Mouse (Mus musculus): ENCODE measurements at regions not wholly inside any gene's neighbourhood (a gene's known extent, or its start where the extent isn't known, plus 50 kb on each side); places are given as distances from the start of the nearest gene placed in this dataset.

- DNase-seq (ENCODE audit: low spot score), result no peak
- Histone ChIP-seq H3K4me2 (replicated peaks; ENCODE audit: low read depth, low read length, severe bottlenecking) (no peak overlapping the region), H3K9me3 (ENCODE audit: control insufficient read depth, low read length) (no peaks in the 10 kb centered on the region), H3K27me3 (ENCODE audit: control insufficient read depth, insufficient read depth, low read length) (no peaks in the 10 kb centered on the region), H3K4me1 (ENCODE audit: control insufficient read depth, insufficient read depth, low read length) (no peaks in the 10 kb centered on the region), H3K9ac (ENCODE audit: low read depth, low read length, severe bottlenecking) (no peak overlapping the region), H3K36me3 (ENCODE audit: control insufficient read depth, insufficient read depth, low read length) (no peaks in the 10 kb centered on the region), H3K4me3 (replicated peaks; ENCODE audit: low read length) (no peak overlapping the region), H3K27ac (replicated peaks; ENCODE audit: low read depth, low read length) (no peak overlapping the region)
- WGBS, result 79% methylated on average over 10 of the region's 10 CpGs
- TF ChIP-seq POLR2A (IDR thresholded peaks at IDR 0.05; ENCODE audit: borderline replicate concordance, extremely low read depth, insufficient read depth, insufficient read length), result no peak
- no peak for ATAC-seq (ENCODE audit: low FRiP score, low read depth)
These were observed 155.6 kb upstream of the Ipo5 start for GRCm38 (mm10) chr14:120755389-120755788.

GRCm38 (mm10) chr14:120758200-120758830, 152.7 kb upstream of the Ipo5 start:
- WGBS, result 85% methylated on average over 14 of the region's 14 CpGs
- ATAC-seq (ENCODE audit: low FRiP score, low read depth), result no peak
- Histone ChIP-seq H3K4me2 (replicated peaks; ENCODE audit: low read depth, low read length, severe bottlenecking) (no peak overlapping the region), H3K9me3 (ENCODE audit: control insufficient read depth, low read length) (no peaks in the 10 kb centered on the region), H3K9ac (ENCODE audit: low read depth, low read length, severe bottlenecking) (no peak overlapping the region), H3K4me3 (replicated peaks; ENCODE audit: low read length) (no peak overlapping the region), H3K27me3 (ENCODE audit: control insufficient read depth, insufficient read depth, low read length) (no peaks in the 10 kb centered on the region), H3K27ac (replicated peaks; ENCODE audit: low read depth, low read length) (no peak overlapping the region), H3K36me3 (ENCODE audit: control insufficient read depth, insufficient read depth, low read length) (no peaks in the 10 kb centered on the region), H3K4me1 (ENCODE audit: control insufficient read depth, insufficient read depth, low read length) (no peaks in the 10 kb centered on the region)
- no peak for TF ChIP-seq POLR2A (IDR thresholded peaks at IDR 0.05; ENCODE audit: borderline replicate concordance, extremely low read depth, insufficient read depth, insufficient read length)
- no peak for DNase-seq (ENCODE audit: low spot score)

DNA sequence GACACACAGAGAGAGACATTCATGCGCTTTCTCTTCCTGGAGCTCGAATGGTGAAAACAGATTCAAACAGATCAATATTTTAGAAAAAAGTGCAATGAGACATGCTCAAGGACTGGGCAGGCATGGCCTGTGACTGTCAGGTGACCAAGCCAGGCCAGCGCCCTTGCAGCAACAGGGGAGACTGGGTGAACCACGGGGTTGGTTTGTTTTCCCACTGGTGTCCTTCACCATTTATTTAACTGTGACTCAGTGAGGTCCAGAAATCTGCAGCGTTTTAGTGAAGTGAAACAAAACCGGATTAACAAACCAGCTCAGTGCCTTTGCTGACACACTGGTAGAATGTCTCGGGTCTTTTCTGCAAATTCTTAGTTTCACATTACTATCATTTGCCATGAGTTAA, 148.9 kb upstream of the Ipo5 start:
- 75% methylated on average over 7 of the region's 7 CpGs for WGBS
- DNase-seq (ENCODE audit: low spot score), result no peak
- Histone ChIP-seq H3K27ac (replicated peaks; ENCODE audit: low read depth, low read length) (no peak overlapping the region), H3K27me3 (ENCODE audit: control insufficient read depth, insufficient read depth, low read length) (no peaks in the 10 kb centered on the region), H3K9me3 (ENCODE audit: control insufficient read depth, low read length) (no peaks in the 10 kb centered on the region), H3K4me2 (replicated peaks; ENCODE audit: low read depth, low read length, severe bottlenecking) (no peak overlapping the region), H3K36me3 (ENCODE audit: control insufficient read depth, insufficient read depth, low read length) (no peaks in the 10 kb centered on the region), H3K4me1 (ENCODE audit: control insufficient read depth, insufficient read depth, low read length) (no peaks in the 10 kb centered on the region), H3K4me3 (replicated peaks; ENCODE audit: low read length) (no peak overlapping the region), H3K9ac (ENCODE audit: low read depth, low read length, severe bottlenecking) (no peak overlapping the region)
- no peak for ATAC-seq (ENCODE audit: low FRiP score, low read depth)
- no peak for TF ChIP-seq POLR2A (IDR thresholded peaks at IDR 0.05; ENCODE audit: borderline replicate concordance, extremely low read depth, insufficient read depth, insufficient read length)

DNA sequence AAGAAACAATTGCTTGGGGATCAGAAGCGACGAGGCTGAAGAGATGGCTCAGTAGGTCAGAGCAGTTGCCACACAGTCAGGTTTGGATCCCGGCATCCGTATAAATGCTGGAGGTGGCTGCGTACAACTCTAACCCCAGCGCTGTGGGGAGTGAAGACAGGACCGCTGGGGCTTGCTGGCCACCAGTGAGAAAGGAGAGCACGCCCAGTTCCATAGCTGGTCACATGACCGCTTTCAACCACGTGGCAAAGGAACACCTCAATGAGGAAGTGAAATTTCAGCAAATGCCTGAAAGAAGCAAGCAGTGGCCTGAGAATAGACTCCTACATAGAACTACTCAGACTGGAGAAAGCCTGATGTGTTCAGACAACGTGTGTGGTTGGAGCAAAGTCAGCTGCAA, 148.3 kb upstream of the Ipo5 start:
- 77% methylated on average over 11 of the region's 11 CpGs for WGBS
- TF ChIP-seq POLR2A (IDR thresholded peaks at IDR 0.05; ENCODE audit: borderline replicate concordance, extremely low read depth, insufficient read depth, insufficient read length), result no peak
- H3K9me3 ChIP-seq (ENCODE audit: control insufficient read depth, low read length), result no peaks in the 10 kb centered on the region

DNA sequence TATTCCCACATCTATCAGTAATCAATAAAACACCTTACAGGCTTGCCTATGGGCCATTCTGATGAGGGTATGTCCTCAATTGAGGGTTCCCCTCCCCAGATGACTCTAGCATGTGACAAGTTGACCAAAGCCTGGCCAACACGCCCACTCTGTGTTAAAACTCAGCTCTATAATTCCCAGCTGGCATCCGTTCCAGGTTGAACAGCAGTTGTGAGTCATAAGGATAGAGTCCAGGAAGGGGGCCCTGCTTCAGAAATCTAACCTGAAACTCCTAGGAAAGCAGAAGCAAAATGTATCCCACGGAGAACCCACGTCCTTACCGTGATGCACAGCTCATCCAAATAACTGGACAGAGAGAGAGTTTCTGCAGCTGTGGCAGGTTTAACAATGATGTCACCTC, 147.2 kb upstream of the Ipo5 start:
- ATAC-seq (ENCODE audit: low FRiP score, low read depth) (no peak), DNase-seq (ENCODE audit: low spot score) (no peak)
- Histone ChIP-seq H3K36me3 (ENCODE audit: control insufficient read depth, insufficient read depth, low read length) (no peaks in the 10 kb centered on the region), H3K4me2 (replicated peaks; ENCODE audit: low read depth, low read length, severe bottlenecking) (no peak overlapping the region), H3K4me3 (replicated peaks; ENCODE audit: low read length) (no peak overlapping the region), H3K4me1 (ENCODE audit: control insufficient read depth, insufficient read depth, low read length) (no peaks in the 10 kb centered on the region), H3K9me3 (ENCODE audit: control insufficient read depth, low read length) (no peaks in the 10 kb centered on the region), H3K27me3 (ENCODE audit: control insufficient read depth, insufficient read depth, low read length) (no peaks in the 10 kb centered on the region), H3K9ac (ENCODE audit: low read depth, low read length, severe bottlenecking) (no peak overlapping the region), H3K27ac (replicated peaks; ENCODE audit: low read depth, low read length) (no peak overlapping the region)
- TF ChIP-seq POLR2A (IDR thresholded peaks at IDR 0.05; ENCODE audit: borderline replicate concordance, extremely low read depth, insufficient read depth, insufficient read length), result no peak
- WGBS, result 60% methylated on average over 5 of the region's 5 CpGs

More for the DNA sequence above, 148.3 kb upstream of the Ipo5 start:
- H3K4me1 ChIP-seq (ENCODE audit: control insufficient read depth, insufficient read depth, low read length), result no peaks in the 10 kb centered on the region
- H3K4me3 ChIP-seq (replicated peaks; ENCODE audit: low read length), result no peak overlapping the region
- H3K36me3 ChIP-seq (ENCODE audit: control insufficient read depth, insufficient read depth, low read length), result no peaks in the 10 kb centered on the region
- H3K4me2 ChIP-seq (replicated peaks; ENCODE audit: low read depth, low read length, severe bottlenecking), result no peak overlapping the region
- H3K9ac ChIP-seq (ENCODE audit: low read depth, low read length, severe bottlenecking), result no peak overlapping the region
- ATAC-seq (ENCODE audit: low FRiP score, low read depth) (no peak), DNase-seq (ENCODE audit: low spot score) (no peak)
- H3K27ac ChIP-seq (replicated peaks; ENCODE audit: low read depth, low read length), result no peak overlapping the region
- H3K27me3 ChIP-seq (ENCODE audit: control insufficient read depth, insufficient read depth, low read length), result no peaks in the 10 kb centered on the region

DNA sequence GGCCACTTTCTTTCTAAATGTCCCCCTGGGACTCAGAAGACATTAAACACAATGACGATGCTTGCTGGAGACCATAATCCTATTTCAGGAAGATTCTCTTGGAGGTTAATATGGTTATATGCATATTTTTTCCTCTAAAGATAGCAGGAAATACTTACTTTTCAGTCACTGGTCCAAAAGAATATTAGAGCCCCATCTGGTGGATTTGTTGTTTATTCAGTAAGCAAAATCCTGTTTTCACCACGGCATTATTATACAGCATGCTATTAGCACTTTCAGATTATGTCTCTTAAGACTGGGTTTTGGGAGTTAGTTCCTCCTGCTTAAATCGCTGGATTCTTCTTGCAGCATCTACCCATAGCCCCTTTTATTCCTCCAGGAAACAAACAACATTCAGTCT, 146.6 kb upstream of the Ipo5 start:
- Histone ChIP-seq H3K27me3 (ENCODE audit: control insufficient read depth, insufficient read depth, low read length) (no peaks in the 10 kb centered on the region), H3K9ac (ENCODE audit: low read depth, low read length, severe bottlenecking) (no peak overlapping the region), H3K4me3 (replicated peaks; ENCODE audit: low read length) (no peak overlapping the region), H3K4me1 (ENCODE audit: control insufficient read depth, insufficient read depth, low read length) (no peaks in the 10 kb centered on the region), H3K36me3 (ENCODE audit: control insufficient read depth, insufficient read depth, low read length) (no peaks in the 10 kb centered on the region), H3K9me3 (ENCODE audit: control insufficient read depth, low read length) (no peaks in the 10 kb centered on the region), H3K4me2 (replicated peaks; ENCODE audit: low read depth, low read length, severe bottlenecking) (no peak overlapping the region), H3K27ac (replicated peaks; ENCODE audit: low read depth, low read length) (no peak overlapping the region)
- DNase-seq (ENCODE audit: low spot score) (peak; percentile 48), ATAC-seq (ENCODE audit: low FRiP score, low read depth) (no peak)
- 75% methylated on average over 3 of the region's 3 CpGs for WGBS
- no peak for TF ChIP-seq POLR2A (IDR thresholded peaks at IDR 0.05; ENCODE audit: borderline replicate concordance, extremely low read depth, insufficient read depth, insufficient read length)
